Mouse (Mus musculus): Measurements from ENCODE around the gene Rab33b.

GRCm38 (mm10) chr3:51504385-51504952, 20.7 kb downstream of the Rab33b start:
- TF ChIP-seq CTCF (IDR thresholded peaks at IDR 0.05; ENCODE audit: low read depth) (no peak), EP300 (IDR thresholded peaks at IDR 0.05; ENCODE audit: low read depth) (no peak)

Data from liver, postnatal 0 days (tissue).